Mouse (Mus musculus): ENCODE measurements around the gene Lrrk1. TPM values are rescaled to one million over a fixed set of nuclear protein-coding genes. Genes with fewer than 3 reads are reported as not detected.

The Lrrk1 gene
- polyA plus RNA-seq, 1 experiment from 2014 or later = 2.9 TPM

- DNase-seq (ENCODE audit: low spot score) = peak; percentile 45
- Histone ChIP-seq H3K9ac (ENCODE audit: low read depth, low read length) (no peak overlapping the region), H3K4me1 (replicated peaks; ENCODE audit: control insufficient read depth, insufficient read depth, low read length) (no peaks in the 10 kb centered on the region; the same call in 1 of the 2 replicates), H3K36me3 (ENCODE audit: control insufficient read depth, insufficient read depth, low read length) (no peaks in the 10 kb centered on the region), H3K27me3 (ENCODE audit: control insufficient read depth, insufficient read depth, low read length) (no peaks in the 10 kb centered on the region; the same call in 1 of the 2 replicates), H3K9me3 (ENCODE audit: control insufficient read depth, low read length) (no peaks in the 10 kb centered on the region; the same call in 1 of the 2 replicates), H3K4me3 (ENCODE audit: low read depth, low read length) (no peak overlapping the region), H3K4me2 (replicated peaks; ENCODE audit: low read depth, low read length) (no peak overlapping the region), H3K27ac (ENCODE audit: low read depth, low read length) (no peak overlapping the region)
- 7% methylated on average over 10 of the region's 10 CpGs for WGBS
- ATAC-seq (ENCODE audit: low FRiP score) = peak; percentile 87; the same call in 1 of the 2 replicates
These were observed 105.1 kb downstream of the Lrrk1 start for GRCm38 (mm10) chr7:66282984-66283612.

DNA sequence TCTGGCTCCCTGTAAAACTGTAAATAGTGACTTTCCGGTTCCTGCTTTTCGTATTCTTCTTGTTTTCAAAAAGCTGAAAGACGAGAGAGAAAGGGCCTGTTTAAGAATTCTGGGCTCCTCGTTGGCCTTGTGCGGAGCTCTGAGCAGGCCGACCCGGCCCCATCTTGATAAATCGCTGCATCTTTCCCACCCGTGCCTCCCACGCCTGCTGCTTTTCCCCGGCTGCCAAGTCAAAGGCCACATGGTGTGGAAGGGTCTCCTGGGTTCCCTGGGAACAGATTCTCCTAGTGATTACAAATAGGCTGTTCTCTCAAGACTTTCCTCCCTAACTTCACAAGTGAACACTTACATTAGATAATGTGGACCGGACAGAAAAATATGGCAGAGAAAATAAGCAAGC lies 105.9 kb downstream of the Lrrk1 start:
- 49% methylated on average over 12 of the region's 12 CpGs for WGBS
- H3K4me1 ChIP-seq (replicated peaks; ENCODE audit: control insufficient read depth, insufficient read depth, low read length) = no peaks in the 10 kb centered on the region; the same call in 1 of the 2 replicates
- H3K27ac ChIP-seq (ENCODE audit: low read depth, low read length) = no peak overlapping the region
- no peak overlapping the region for H3K4me3 ChIP-seq (ENCODE audit: low read depth, low read length)
- H3K4me2 ChIP-seq (replicated peaks; ENCODE audit: low read depth, low read length) = no peak overlapping the region
- DNase-seq (ENCODE audit: low spot score) (no peak), ATAC-seq (ENCODE audit: low FRiP score) (no peak)
- no peaks in the 10 kb centered on the region; the same call in 1 of the 2 replicates for H3K9me3 ChIP-seq (ENCODE audit: control insufficient read depth, low read length)
- no peak overlapping the region for H3K9ac ChIP-seq (ENCODE audit: low read depth, low read length)
- H3K36me3 ChIP-seq (ENCODE audit: control insufficient read depth, insufficient read depth, low read length) = no peaks in the 10 kb centered on the region
- no peaks in the 10 kb centered on the region; the same call in 1 of the 2 replicates for H3K27me3 ChIP-seq (ENCODE audit: control insufficient read depth, insufficient read depth, low read length)

DNA sequence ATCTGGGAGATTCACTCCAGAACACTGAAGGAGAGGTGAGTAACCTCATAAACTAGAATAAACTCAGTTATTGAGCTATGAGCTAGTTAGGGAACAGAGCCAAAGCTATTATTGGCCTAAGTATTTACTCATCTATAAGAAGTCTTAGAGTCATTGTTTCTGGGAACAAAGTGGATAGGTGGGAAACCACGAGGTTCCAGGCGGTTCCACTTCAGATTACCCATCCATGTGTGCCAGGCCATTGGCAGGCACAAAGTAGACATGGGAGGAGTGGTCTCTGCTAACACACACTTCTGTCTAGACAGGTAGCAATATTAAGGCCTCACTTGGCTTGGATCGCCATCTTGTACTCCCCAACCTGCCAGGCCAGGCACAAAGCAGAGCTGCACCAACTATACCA lies 110.1 kb downstream of the Lrrk1 start:
- Histone ChIP-seq H3K4me2 (replicated peaks; ENCODE audit: low read depth, low read length) (no peak overlapping the region), H3K27me3 (ENCODE audit: control insufficient read depth, insufficient read depth, low read length) (no peaks in the 10 kb centered on the region), H3K36me3 (ENCODE audit: control insufficient read depth, insufficient read depth, low read length) (no peaks in the 10 kb centered on the region), H3K4me3 (ENCODE audit: low read depth, low read length) (no peak overlapping the region), H3K4me1 (replicated peaks; ENCODE audit: control insufficient read depth, insufficient read depth, low read length) (no peaks in the 10 kb centered on the region), H3K9me3 (ENCODE audit: control insufficient read depth, low read length) (no peaks in the 10 kb centered on the region; the same call in 1 of the 2 replicates), H3K9ac (ENCODE audit: low read depth, low read length) (no peak overlapping the region), H3K27ac (ENCODE audit: low read depth, low read length) (no peak overlapping the region)
- WGBS = 85% methylated on average over 3 of the region's 3 CpGs
- ATAC-seq (ENCODE audit: low FRiP score) (no peak), DNase-seq (ENCODE audit: low spot score) (no peak)

DNA sequence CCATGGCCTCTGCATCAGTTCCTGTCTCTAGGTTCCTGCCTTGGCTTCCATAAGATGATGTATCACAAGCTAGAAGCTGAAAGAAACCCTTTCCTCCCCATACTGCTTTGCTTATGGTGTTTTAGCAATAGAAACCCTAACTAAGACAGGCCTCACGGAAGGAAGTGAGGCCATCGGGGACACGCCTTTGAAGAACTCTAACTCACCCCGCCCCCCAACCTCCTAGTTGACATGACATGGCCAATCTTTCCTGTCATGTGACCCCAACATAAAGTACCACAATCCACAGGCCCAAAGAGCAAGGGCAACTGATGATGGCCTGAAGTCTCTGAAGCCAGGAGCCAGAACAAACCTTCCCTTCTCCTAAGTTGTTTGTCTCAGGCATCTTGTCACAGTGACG lies 114.7 kb downstream of the Lrrk1 start:
- no peak for ATAC-seq (ENCODE audit: low FRiP score)
- H3K27me3 ChIP-seq (ENCODE audit: control insufficient read depth, insufficient read depth, low read length) = no peaks in the 10 kb centered on the region
- no peak overlapping the region for H3K27ac ChIP-seq (ENCODE audit: low read depth, low read length)
- WGBS = 96% methylated on average over 5 of the region's 5 CpGs
- H3K4me3 ChIP-seq (ENCODE audit: low read depth, low read length) = no peak overlapping the region
- no peaks in the 10 kb centered on the region for H3K9me3 ChIP-seq (ENCODE audit: control insufficient read depth, low read length)
- no peaks in the 10 kb centered on the region for H3K36me3 ChIP-seq (ENCODE audit: control insufficient read depth, insufficient read depth, low read length)
- no peaks in the 10 kb centered on the region for H3K4me1 ChIP-seq (replicated peaks; ENCODE audit: control insufficient read depth, insufficient read depth, low read length)
- no peak for DNase-seq (ENCODE audit: low spot score)
- no peak overlapping the region for H3K9ac ChIP-seq (ENCODE audit: low read depth, low read length)
- H3K4me2 ChIP-seq (replicated peaks; ENCODE audit: low read depth, low read length) = no peak overlapping the region

DNA sequence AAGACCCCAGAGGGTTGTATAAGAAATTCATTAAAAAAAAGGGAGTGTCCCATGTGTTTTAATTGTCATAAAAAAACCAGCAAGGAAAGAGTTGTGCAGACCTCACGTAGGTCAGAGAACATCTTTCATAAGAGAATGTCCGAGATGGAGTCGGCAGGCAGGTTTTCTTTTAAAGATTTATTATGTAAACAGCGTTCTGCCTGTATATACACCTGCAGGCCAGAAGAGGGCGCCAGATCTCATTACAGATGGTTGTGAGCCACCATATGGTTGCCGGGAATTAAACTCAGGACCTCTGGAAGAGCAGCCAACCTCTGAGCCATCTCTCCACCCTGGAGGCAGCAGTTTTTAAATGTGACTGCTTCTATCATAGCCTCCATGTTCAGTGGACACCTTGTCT lies 116.9 kb downstream of the Lrrk1 start:
- WGBS = 75% methylated on average over 6 of the region's 6 CpGs
- H3K9me3 ChIP-seq (ENCODE audit: control insufficient read depth, low read length) = no peaks in the 10 kb centered on the region
- H3K4me3 ChIP-seq (ENCODE audit: low read depth, low read length) = no peak overlapping the region
- DNase-seq (ENCODE audit: low spot score) = no peak
- H3K4me1 ChIP-seq (replicated peaks; ENCODE audit: control insufficient read depth, insufficient read depth, low read length) = no peaks in the 10 kb centered on the region
- no peaks in the 10 kb centered on the region for H3K27me3 ChIP-seq (ENCODE audit: control insufficient read depth, insufficient read depth, low read length)
- H3K9ac ChIP-seq (ENCODE audit: low read depth, low read length) = no peak overlapping the region
- ATAC-seq (ENCODE audit: low FRiP score) = no peak
- H3K4me2 ChIP-seq (replicated peaks; ENCODE audit: low read depth, low read length) = no peak overlapping the region
- H3K36me3 ChIP-seq (ENCODE audit: control insufficient read depth, insufficient read depth, low read length) = no peaks in the 10 kb centered on the region
- H3K27ac ChIP-seq (ENCODE audit: low read depth, low read length) = no peak overlapping the region

DNA sequence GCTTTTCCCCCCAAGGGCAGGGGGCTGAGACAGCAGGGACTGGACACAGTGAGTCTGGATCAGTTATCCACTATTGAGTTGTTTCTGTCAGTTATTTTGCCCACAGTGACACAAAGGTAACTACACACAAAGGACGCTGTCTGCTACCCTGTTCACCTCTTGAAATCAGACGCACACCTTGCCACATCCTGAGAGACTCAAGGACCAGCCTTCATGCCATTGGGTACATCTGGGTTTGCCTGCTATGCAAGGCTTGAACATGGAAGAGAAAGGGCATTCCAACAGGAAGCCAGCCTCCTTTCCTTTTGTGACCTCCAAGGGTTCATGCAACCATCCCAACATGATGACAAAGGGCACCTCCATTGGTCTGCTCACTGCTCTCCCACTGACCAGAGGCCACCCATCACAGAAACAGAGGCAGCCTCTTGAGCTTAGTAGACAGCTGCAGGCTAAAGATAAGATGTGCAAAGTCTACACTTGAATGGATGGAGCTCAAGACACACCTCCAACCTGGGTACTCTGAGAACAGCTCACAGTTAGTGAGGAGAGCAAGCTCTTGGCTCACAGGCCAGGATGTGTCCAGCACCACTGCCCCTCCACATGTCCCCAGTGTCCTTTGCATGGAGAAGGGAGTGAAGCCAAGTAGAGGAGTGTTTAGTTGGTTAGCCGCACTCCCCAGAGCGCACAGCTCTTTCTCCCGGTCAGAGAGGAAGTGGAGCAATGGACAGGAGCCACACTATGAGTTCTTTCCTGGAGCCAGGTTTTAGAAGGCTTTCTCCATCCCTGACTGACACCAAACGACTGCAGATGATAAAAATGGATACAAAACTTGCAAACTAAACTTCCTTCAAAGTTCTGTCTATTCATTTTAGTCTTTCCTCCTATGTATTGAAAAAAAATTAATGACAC lies 121.0 kb downstream of the Lrrk1 start:
- 88% methylated on average over 6 of the region's 6 CpGs for WGBS
- ATAC-seq (ENCODE audit: low FRiP score) (no peak), DNase-seq (ENCODE audit: low spot score) (no peak)
- H3K9ac ChIP-seq (ENCODE audit: low read depth, low read length) = no peak overlapping the region
- H3K4me3 ChIP-seq (ENCODE audit: low read depth, low read length) = no peak overlapping the region
- H3K27me3 ChIP-seq (ENCODE audit: control insufficient read depth, insufficient read depth, low read length) = no peaks in the 10 kb centered on the region
- H3K36me3 ChIP-seq (ENCODE audit: control insufficient read depth, insufficient read depth, low read length) = no peaks in the 10 kb centered on the region
- H3K4me2 ChIP-seq (replicated peaks; ENCODE audit: low read depth, low read length) = no peak overlapping the region
- H3K27ac ChIP-seq (ENCODE audit: low read depth, low read length) = no peak overlapping the region
- H3K9me3 ChIP-seq (ENCODE audit: control insufficient read depth, low read length) = no peaks in the 10 kb centered on the region
- H3K4me1 ChIP-seq (replicated peaks; ENCODE audit: control insufficient read depth, insufficient read depth, low read length) = no peaks in the 10 kb centered on the region

DNA sequence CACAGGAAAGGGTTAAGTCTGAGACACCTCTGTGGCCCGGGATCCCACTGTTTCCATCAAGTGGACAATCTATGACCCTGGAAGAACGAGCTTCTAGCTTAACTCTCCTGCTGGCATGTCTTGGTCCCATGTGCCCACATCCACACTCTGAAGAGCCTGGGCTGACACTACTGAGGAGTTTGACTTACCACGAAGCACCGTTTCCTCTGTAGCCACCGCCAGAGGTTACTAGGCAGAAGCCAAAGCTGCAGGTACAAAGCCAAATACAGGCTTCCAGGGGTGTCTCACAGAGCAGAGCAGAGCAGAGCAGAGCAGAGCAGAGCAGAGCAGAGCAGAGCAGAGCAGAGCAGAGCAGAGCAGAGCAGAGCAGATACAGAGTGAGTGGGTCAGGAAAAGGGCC lies 124.7 kb downstream of the Lrrk1 start:
- no peak overlapping the region for H3K9ac ChIP-seq (ENCODE audit: low read depth, low read length)
- no peak for ATAC-seq (ENCODE audit: low FRiP score)
- no peak overlapping the region for H3K27ac ChIP-seq (ENCODE audit: low read depth, low read length)
- H3K4me1 ChIP-seq (replicated peaks; ENCODE audit: control insufficient read depth, insufficient read depth, low read length) = no peaks in the 10 kb centered on the region
- H3K4me3 ChIP-seq (ENCODE audit: low read depth, low read length) = no peak overlapping the region
- H3K9me3 ChIP-seq (ENCODE audit: control insufficient read depth, low read length) = no peaks in the 10 kb centered on the region
- H3K27me3 ChIP-seq (ENCODE audit: control insufficient read depth, insufficient read depth, low read length) = no peaks in the 10 kb centered on the region
- H3K36me3 ChIP-seq (ENCODE audit: control insufficient read depth, insufficient read depth, low read length) = no peaks in the 10 kb centered on the region
- WGBS = 71% methylated on average over 5 of the region's 5 CpGs
- H3K4me2 ChIP-seq (replicated peaks; ENCODE audit: low read depth, low read length) = no peak overlapping the region
- DNase-seq (ENCODE audit: low spot score) = no peak

GRCm38 (mm10) chr7:66262570-66263156 lies 125.5 kb downstream of the Lrrk1 start:
- Histone ChIP-seq H3K27ac (ENCODE audit: low read depth, low read length) (no peak overlapping the region), H3K27me3 (ENCODE audit: control insufficient read depth, insufficient read depth, low read length) (no peaks in the 10 kb centered on the region), H3K4me1 (replicated peaks; ENCODE audit: control insufficient read depth, insufficient read depth, low read length) (no peaks in the 10 kb centered on the region), H3K9ac (ENCODE audit: low read depth, low read length) (no peak overlapping the region), H3K9me3 (ENCODE audit: control insufficient read depth, low read length) (no peaks in the 10 kb centered on the region), H3K36me3 (ENCODE audit: control insufficient read depth, insufficient read depth, low read length) (no peaks in the 10 kb centered on the region), H3K4me3 (ENCODE audit: low read depth, low read length) (no peak overlapping the region), H3K4me2 (replicated peaks; ENCODE audit: low read depth, low read length) (no peak overlapping the region)
- 93% methylated on average over 13 of the region's 13 CpGs for WGBS
- ATAC-seq (ENCODE audit: low FRiP score) = no peak
- no peak for DNase-seq (ENCODE audit: low spot score)
